Mouse (Mus musculus) CH12.LX (cell line): Measurements from ENCODE around the gene Polr1c. TPM values are rescaled to one million over a fixed set of nuclear protein-coding genes. Genes with fewer than 3 reads are reported as not detected.

Experiments
- DNase-seq: peaks from one replicate; pipeline ENCODE4 v3.0.0-alpha.2; 2013; ENCODE audit errors: extremely low read depth
- H3K27ac ChIP-seq: 2 replicates; pipeline ENCODE4 v1.5.1; 2012; ENCODE audit warnings: low read depth, mild to moderate bottlenecking, control low read depth, moderate library complexity; ENCODE audit not compliant: insufficient read depth
- H3K27me3 ChIP-seq: replicated peaks from 2 replicates; pipeline ENCODE3; 2012; ENCODE audit warnings: inconsistent platforms
- H3K36me3 ChIP-seq, 2 experiments: replicated peaks in 1 of 2; 2 replicates each; pipeline versions ENCODE3 to v1.6.1; 2012; ENCODE audit warnings: inconsistent platforms in 1 of 2, low read length in 1 of 2, mild to moderate bottlenecking in 1 of 2, mixed read lengths in 1 of 2, moderate library complexity in 1 of 2; ENCODE audit not compliant: control insufficient read depth in 1 of 2, insufficient read depth in 1 of 2
- H3K4me1 ChIP-seq, 2 experiments: 2 replicates each; pipeline ENCODE4 v1.6.1; 2012; ENCODE audit warnings: inconsistent platforms in 1 of 2, moderate library complexity in 1 of 2; ENCODE audit not compliant: insufficient read depth in 2 of 2, control insufficient read depth in 1 of 2
- H3K4me2 ChIP-seq: 2 replicates; pipeline ENCODE4 v1.6.1; 2012; ENCODE audit warnings: low read depth, mild to moderate bottlenecking, control low read depth; ENCODE audit not compliant: poor library complexity, insufficient read depth, severe bottlenecking
- H3K4me3 ChIP-seq, 3 experiments: fragments of 150-350 bp in 1 of 3; sonication (generic) in 1 of 3; replicated peaks in 1 of 3; 2 replicates each; pipeline versions ENCODE3 to v1.5.1; 2011 to 2012; ENCODE audit warnings: low read depth in 2 of 3, low read length in 2 of 3, mild to moderate bottlenecking in 2 of 3, moderate library complexity in 2 of 3, control low read depth in 1 of 3, improper control_type of control experiment in 1 of 3, inconsistent platforms in 1 of 3, mixed read lengths in 1 of 3; ENCODE audit not compliant: poor library complexity in 1 of 3
- H3K79me2 ChIP-seq: replicated peaks from 2 replicates; pipeline ENCODE4 v1.6.1; 2012; ENCODE audit warnings: mild to moderate bottlenecking, moderate library complexity; ENCODE audit not compliant: control insufficient read depth, poor library complexity, insufficient read depth, severe bottlenecking; ENCODE audit errors: extremely low read depth
- H3K9ac ChIP-seq: 2 replicates; pipeline ENCODE4 v1.6.1; 2012; ENCODE audit warnings: low read depth, mild to moderate bottlenecking, control low read depth, moderate library complexity; ENCODE audit not compliant: insufficient read depth
- H3K9me3 ChIP-seq: replicated peaks from 2 replicates; pipeline ENCODE3; 2012; ENCODE audit warnings: low read length, inconsistent platforms, mixed read lengths
- CTCF ChIP-seq, 2 experiments: IDR thresholded peaks in 1 of 2; conservative IDR thresholded peaks in 1 of 2; 2 replicates each; pipeline ENCODE4 v1.5.1; 2011 to 2012; ENCODE audit warnings: low read depth in 2 of 2, low read length in 2 of 2, improper control_type of control experiment in 1 of 2, inconsistent platforms in 1 of 2, mild to moderate bottlenecking in 1 of 2, moderate library complexity in 1 of 2
- ELF1 ChIP-seq: IDR thresholded peaks from 2 replicates; pipeline ENCODE4 v1.6.1; 2014; ENCODE audit warnings: low read depth, mild to moderate bottlenecking, inconsistent platforms, low read length, improper control_type of control experiment
- JUN ChIP-seq: IDR thresholded peaks from 2 replicates; pipeline ENCODE4 v1.6.1; 2011; ENCODE audit warnings: low read depth, mild to moderate bottlenecking, low read length, improper control_type of control experiment, moderate library complexity; ENCODE audit not compliant: insufficient read depth
- JUND ChIP-seq: conservative IDR thresholded peaks from 2 replicates; pipeline ENCODE4 v1.6.1; 2011; ENCODE audit warnings: low read depth, low read length, improper control_type of control experiment
- MAFK ChIP-seq: IDR thresholded peaks from 2 replicates; pipeline ENCODE4 v1.6.1; 2011; ENCODE audit warnings: low read length, improper control_type of control experiment; ENCODE audit not compliant: insufficient replicate concordance
- POLR2A ChIP-seq: IDR thresholded peaks from 2 replicates; pipeline ENCODE4 v1.6.1; 2011; ENCODE audit warnings: low read depth, mild to moderate bottlenecking, improper control_type of control experiment, low read length
- RAD21 ChIP-seq: IDR thresholded peaks from 2 replicates; pipeline ENCODE4 v1.6.1; 2011; ENCODE audit warnings: low read depth, mild to moderate bottlenecking, low read length, improper control_type of control experiment, moderate library complexity
- SIN3A ChIP-seq: IDR thresholded peaks from 2 replicates; pipeline ENCODE4 v1.6.1; 2012; ENCODE audit warnings: low read length, improper control_type of control experiment, inconsistent platforms
- SMC3 ChIP-seq: IDR thresholded peaks from 2 replicates; pipeline ENCODE4 v1.6.1; 2011; ENCODE audit warnings: low read depth, low read length, improper control_type of control experiment
- TCF12 ChIP-seq: IDR thresholded peaks from 2 replicates; pipeline ENCODE4 v1.6.1; 2014; ENCODE audit warnings: low read depth, mild to moderate bottlenecking, inconsistent platforms, low read length, improper control_type of control experiment
- UBTF ChIP-seq: IDR thresholded peaks from 2 replicates; pipeline ENCODE4 v1.6.1; 2012; ENCODE audit warnings: low read depth, mild to moderate bottlenecking, inconsistent platforms, low read length, improper control_type of control experiment, moderate library complexity
- USF1 ChIP-seq: IDR thresholded peaks from 2 replicates; pipeline ENCODE4 v1.6.1; 2014; ENCODE audit warnings: low read depth, mild to moderate bottlenecking, inconsistent platforms, low read length, improper control_type of control experiment
- USF2 ChIP-seq: conservative IDR thresholded peaks from 2 replicates; pipeline ENCODE4 v1.6.1; 2011; ENCODE audit warnings: low read depth, low read length, improper control_type of control experiment
- ZNF384 ChIP-seq: IDR thresholded peaks from 2 replicates; pipeline ENCODE4 v1.6.1; 2012; ENCODE audit warnings: low read depth, low read length, improper control_type of control experiment, inconsistent platforms
- dilution Hi-C: fragments of 300-500 bp; cut with MboI; formaldehyde crosslinking; loops from 2 replicates; pipeline ENCODE4 v1.14.3; 2020; ENCODE audit warnings: low sequenced_read_pairs; ENCODE audit not compliant: extremely low pct_unique_long_range_greater_than_20kb, extremely low pct_ligation_motif_present
- in situ Hi-C: fragments of 300-500 bp; cut with MboI; formaldehyde crosslinking; loops from 3 replicates; pipeline ENCODE4 v1.14.3; 2019; ENCODE audit warnings: low sequenced_read_pairs, low pct_ligation_motif_present, low pct_unique_long_range_greater_than_20kb, mixed read lengths
- polyA plus RNA-seq: library from polyadenylated mRNA; unstranded; fragments of >175 nt; gene quantifications from 2 replicates; pipeline ENCODE4 v1.2.1, GENCODE M21; 2012; ENCODE audit warnings: low read depth; ENCODE audit not compliant: insufficient read length
- total RNA-seq, 2 experiments: library from RNA; depleted of rRNA; stranded (reverse); fragments of 300-350 nt in 1 of 2; fragments of >200 nt in 1 of 2; gene quantifications; 2 replicates each; pipeline ENCODE4 v1.2.3; 2012 to 2014

Polr1c gene
- total and polyA plus RNA-seq, 3 experiments = 356 to 433 (median 367) TPM

DNA sequence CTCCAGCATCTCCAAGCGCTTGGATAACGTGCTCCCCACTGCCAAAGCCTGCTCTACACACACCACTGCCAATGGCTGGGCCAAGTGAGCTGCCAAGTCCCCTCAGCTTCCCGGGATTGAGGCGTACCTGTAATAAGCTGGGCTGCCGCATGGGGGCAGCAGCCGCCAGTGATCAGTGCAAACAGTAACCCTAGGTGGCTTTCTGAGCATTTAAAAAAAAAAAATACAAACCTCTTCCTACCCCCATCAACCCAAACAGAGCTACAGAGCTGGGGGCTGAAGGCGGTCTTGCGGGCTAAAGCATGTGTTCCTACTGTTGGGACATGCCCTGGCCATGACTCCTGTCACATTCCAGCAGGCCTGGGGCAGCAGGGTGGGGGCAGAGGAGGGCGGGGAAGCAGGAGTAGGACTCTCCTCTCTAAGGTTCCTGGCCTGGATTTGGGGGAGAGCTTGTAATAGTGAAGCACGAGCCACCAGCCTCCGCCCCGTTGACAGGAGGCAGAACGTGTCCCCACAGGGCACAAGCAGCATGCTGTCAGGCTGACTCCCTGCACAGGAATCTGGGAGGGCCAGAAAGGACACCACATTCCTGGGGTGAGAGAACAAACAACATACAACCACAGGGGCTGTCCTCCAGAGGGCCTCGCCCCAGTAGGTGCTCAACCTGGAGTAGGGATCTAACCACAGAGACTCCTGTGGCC lies 18.2 kb upstream of the Polr1c start:
- H3K79me2 ChIP-seq = no peaks in the 10 kb centered on the region
- in situ Hi-C loops (loop anchor here (5.0 kb wide), 1 partner anchor 121 kb away; no protein-coding TSS in a partner anchor), dilution Hi-C loops (no loop called here)
- peak; percentile 85 for TF ChIP-seq RAD21
- no peak for TF ChIP-seq MAFK
- peak; percentile 79 for TF ChIP-seq SMC3
- no peak for TF ChIP-seq JUND
- no peak for TF ChIP-seq ELF1
- no peak for TF ChIP-seq TCF12
- peak; percentile 45 to 92 for TF ChIP-seq CTCF (conservative IDR thresholded peaks at IDR 0.05 in 1 of 2, IDR thresholded peaks at IDR 0.05 in 1 of 2; ENCODE audit: low read depth in 2 of 2, low read length in 2 of 2)
- TF ChIP-seq UBTF = no peak
- peak; percentile 93 for TF ChIP-seq ZNF384
- no peak for TF ChIP-seq SIN3A
- no peak for TF ChIP-seq JUN
- H3K4me2 ChIP-seq = no peak overlapping the region
- no peaks in the 10 kb centered on the region for H3K9me3 ChIP-seq
- H3K4me3 ChIP-seq = no peak overlapping the region
- H3K36me3 ChIP-seq = peaks cover 69 to 99% of the 10 kb centered on the region in 2 experiments
- no peaks in the 10 kb centered on the region for H3K27me3 ChIP-seq
- H3K4me1 ChIP-seq = peaks cover 0 to 2% of the 10 kb centered on the region in 2 experiments; a peak in 1 of 4 replicates
- peak; percentile 52 for DNase-seq
- H3K27ac ChIP-seq = no peak overlapping the region
- H3K9ac ChIP-seq = no peak overlapping the region

DNA sequence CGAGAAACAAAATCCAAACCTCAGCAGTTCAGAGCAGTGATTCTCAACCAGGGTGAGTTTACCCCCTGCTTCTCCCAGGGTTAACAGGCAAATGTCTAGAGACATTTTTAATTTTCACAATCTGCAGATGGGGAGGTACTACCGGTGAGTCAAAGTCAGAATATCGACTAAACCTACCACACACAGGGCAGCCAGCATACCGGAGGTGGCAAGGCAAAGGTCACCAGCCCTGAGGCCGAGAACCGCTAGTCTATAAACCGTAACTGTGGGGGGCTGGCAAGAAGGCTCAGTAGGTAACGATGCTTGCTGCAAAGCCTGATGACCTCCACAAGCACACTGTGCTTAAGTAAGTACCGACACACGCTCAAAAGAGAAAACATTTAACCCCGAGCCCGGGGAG lies 17.6 kb upstream of the Polr1c start:
- Histone ChIP-seq H3K27me3 (no peaks in the 10 kb centered on the region), H3K27ac (no peak overlapping the region), H3K4me2 (no peak overlapping the region), H3K79me2 (no peaks in the 10 kb centered on the region), H3K36me3 (peaks cover 69 to 99% of the 10 kb centered on the region in 2 experiments), H3K9me3 (no peaks in the 10 kb centered on the region), H3K9ac (no peak overlapping the region), H3K4me3 (no peak overlapping the region), H3K4me1 (peaks cover 0 to 2% of the 10 kb centered on the region in 2 experiments; a peak in 1 of 4 replicates)
- in situ Hi-C loops (loop anchor here (5.0 kb wide), 1 partner anchor 122 kb away; no protein-coding TSS in a partner anchor), dilution Hi-C loops (no loop called here)
- TF ChIP-seq USF2 (no peak), POLR2A (no peak), MAFK (no peak)
- no peak for DNase-seq

DNA sequence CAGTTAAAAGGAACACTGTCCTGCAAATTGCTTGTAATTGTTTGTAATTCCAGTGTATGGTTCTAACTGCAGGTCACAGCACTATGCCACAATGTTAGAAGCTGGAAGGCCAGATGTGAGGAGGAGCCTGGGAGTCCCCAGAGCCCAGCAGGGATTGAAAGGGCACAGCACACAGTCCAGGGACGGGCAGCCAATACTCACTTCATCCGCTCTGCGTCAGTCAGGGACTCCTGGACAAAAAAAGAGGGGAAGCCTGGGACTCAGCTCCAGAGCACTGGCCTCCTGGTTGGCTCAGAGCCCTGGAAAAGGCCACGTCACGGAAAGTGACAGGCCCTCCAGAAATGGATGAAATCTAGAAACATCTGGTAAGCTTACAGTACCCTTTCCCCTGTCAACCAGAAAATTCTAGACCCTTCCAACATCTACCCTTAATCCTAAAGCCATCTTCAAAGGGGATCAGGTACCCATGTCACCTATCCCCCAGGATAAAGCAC lies 14.4 kb upstream of the Polr1c start:
- Histone ChIP-seq H3K9ac (no peak overlapping the region), H3K4me2 (no peak overlapping the region), H3K36me3 (peaks cover 80 to 100% of the 10 kb centered on the region in 2 experiments), H3K79me2 (no peaks in the 10 kb centered on the region), H3K27me3 (no peaks in the 10 kb centered on the region), H3K27ac (no peak overlapping the region), H3K4me1 (no peaks in the 10 kb centered on the region), H3K4me3 (no peak overlapping the region), H3K9me3 (no peaks in the 10 kb centered on the region)
- dilution Hi-C loops = no loop called here
- TF ChIP-seq USF1 = no peak
- no peak for DNase-seq
- in situ Hi-C loops = no loop called here
